Mouse (Mus musculus): ENCODE results near the gene Lrrn4cl. TPM values are rescaled to one million over a fixed set of nuclear protein-coding genes. Genes with fewer than 3 reads are reported as not detected.

Gene Lrrn4cl
- polyA plus RNA-seq, 1 experiment from 2014 or later, result 3.1 TPM

Small RNA genes lying within 50 kb of the gene (microRNA-seq; reads per million reads assigned to microRNA genes)
- not detected for gene Mir5136

Other genes starting within 250 kb of the Lrrn4cl start
- 0.06 TPM in 1 of 2 replicates, not detected in the other for gene Slc22a6, start 232.7 kb upstream of the Lrrn4cl start, polyA plus RNA-seq (2015; fragmentation: Nextera tagmentation; extraction: Ambion mirVana)
- 0.18 and 0.19 TPM in 2 replicates for gene Chrm1, start 187.0 kb upstream of the Lrrn4cl start, polyA plus RNA-seq (2015; fragmentation: Nextera tagmentation; extraction: Ambion mirVana)
- 118 and 148 TPM in 2 replicates for gene Slc3a2, start 127.4 kb upstream of the Lrrn4cl start, polyA plus RNA-seq (2015; fragmentation: Nextera tagmentation; extraction: Ambion mirVana)
- gene Wdr74, start 114.9 kb upstream of the Lrrn4cl start, polyA plus RNA-seq (2015; fragmentation: Nextera tagmentation; extraction: Ambion mirVana), result 93.8 and 96.0 TPM in 2 replicates
- 1.7 and 2.3 TPM in 2 replicates for gene 1700092M07Rik, start 110.0 kb upstream of the Lrrn4cl start, polyA plus RNA-seq (2015; fragmentation: Nextera tagmentation; extraction: Ambion mirVana)
- gene Stx5a, start 109.4 kb upstream of the Lrrn4cl start, polyA plus RNA-seq (2015; fragmentation: Nextera tagmentation; extraction: Ambion mirVana), result 185 and 189 TPM in 2 replicates
- 171 and 188 TPM in 2 replicates for gene Nxf1, start 93.7 kb upstream of the Lrrn4cl start, polyA plus RNA-seq (2015; fragmentation: Nextera tagmentation; extraction: Ambion mirVana)
- 141 and 155 TPM in 2 replicates for gene Tmem223, start 79.8 kb upstream of the Lrrn4cl start, polyA plus RNA-seq (2015; fragmentation: Nextera tagmentation; extraction: Ambion mirVana)
- 78.4 and 81.7 TPM in 2 replicates for gene Tmem179b, start 76.3 kb upstream of the Lrrn4cl start, polyA plus RNA-seq (2015; fragmentation: Nextera tagmentation; extraction: Ambion mirVana)
- 24.9 and 25.3 TPM in 2 replicates for gene Taf6l, start 64.4 kb upstream of the Lrrn4cl start, polyA plus RNA-seq (2015; fragmentation: Nextera tagmentation; extraction: Ambion mirVana)
- gene Polr2g, start 52.2 kb upstream of the Lrrn4cl start, polyA plus RNA-seq (2015; fragmentation: Nextera tagmentation; extraction: Ambion mirVana), result 149 and 152 TPM in 2 replicates
- 4.6 and 4.8 TPM in 2 replicates for gene Zbtb3, start 48.2 kb upstream of the Lrrn4cl start, polyA plus RNA-seq (2015; fragmentation: Nextera tagmentation; extraction: Ambion mirVana)
- 50.4 and 56.8 TPM in 2 replicates for gene Ttc9c, start 31.4 kb upstream of the Lrrn4cl start, polyA plus RNA-seq (2015; fragmentation: Nextera tagmentation; extraction: Ambion mirVana)
- gene Hnrnpul2, start 30.8 kb upstream of the Lrrn4cl start, polyA plus RNA-seq (2015; fragmentation: Nextera tagmentation; extraction: Ambion mirVana), result 5.4 and 5.6 TPM in 2 replicates
- not detected in 2 replicates for gene AC129217.1, start 21.0 kb upstream of the Lrrn4cl start, polyA plus RNA-seq (2015; fragmentation: Nextera tagmentation; extraction: Ambion mirVana)
- 77.4 and 93.6 TPM in 2 replicates for gene Bscl2, start 13.3 kb upstream of the Lrrn4cl start, polyA plus RNA-seq (2015; fragmentation: Nextera tagmentation; extraction: Ambion mirVana)
- gene Gng3, start 11.6 kb upstream of the Lrrn4cl start, polyA plus RNA-seq (2015; fragmentation: Nextera tagmentation; extraction: Ambion mirVana), result 2.0 and 3.0 TPM in 2 replicates
- 173 and 176 TPM in 2 replicates for gene Ubxn1, start 20.7 kb downstream of the Lrrn4cl start, polyA plus RNA-seq (2015; fragmentation: Nextera tagmentation; extraction: Ambion mirVana)
- gene Uqcc3, start 30.2 kb downstream of the Lrrn4cl start, polyA plus RNA-seq (2015; fragmentation: Nextera tagmentation; extraction: Ambion mirVana), result 65.9 and 69.1 TPM in 2 replicates
- gene Lbhd1, start 33.0 kb downstream of the Lrrn4cl start, polyA plus RNA-seq (2015; fragmentation: Nextera tagmentation; extraction: Ambion mirVana), result 69.3 and 76.7 TPM in 2 replicates
- gene Gm49403, start 33.2 kb downstream of the Lrrn4cl start, polyA plus RNA-seq (2015; fragmentation: Nextera tagmentation; extraction: Ambion mirVana), result not detected in 2 replicates
- gene 1810009A15Rik, start 38.1 kb downstream of the Lrrn4cl start, polyA plus RNA-seq (2015; fragmentation: Nextera tagmentation; extraction: Ambion mirVana), result 76.8 and 80.9 TPM in 2 replicates
- not detected in 2 replicates for gene Gm49416, start 38.2 kb downstream of the Lrrn4cl start, polyA plus RNA-seq (2015; fragmentation: Nextera tagmentation; extraction: Ambion mirVana)
- gene Ints5, start 42.2 kb downstream of the Lrrn4cl start, polyA plus RNA-seq (2015; fragmentation: Nextera tagmentation; extraction: Ambion mirVana), result 38.6 and 42.0 TPM in 2 replicates
- gene Ganab, start 47.3 kb downstream of the Lrrn4cl start, polyA plus RNA-seq (2015; fragmentation: Nextera tagmentation; extraction: Ambion mirVana), result 97.4 and 102 TPM in 2 replicates
- 47.1 and 48.6 TPM in 2 replicates for gene B3gat3, start 69.6 kb downstream of the Lrrn4cl start, polyA plus RNA-seq (2015; fragmentation: Nextera tagmentation; extraction: Ambion mirVana)
- gene Rom1, start 78.6 kb downstream of the Lrrn4cl start, polyA plus RNA-seq (2015; fragmentation: Nextera tagmentation; extraction: Ambion mirVana), result 4.0 and 4.6 TPM in 2 replicates
- 41.8 and 42.7 TPM in 2 replicates for gene Eml3, start 78.8 kb downstream of the Lrrn4cl start, polyA plus RNA-seq (2015; fragmentation: Nextera tagmentation; extraction: Ambion mirVana)
- 155 and 160 TPM in 2 replicates for gene Mta2, start 91.1 kb downstream of the Lrrn4cl start, polyA plus RNA-seq (2015; fragmentation: Nextera tagmentation; extraction: Ambion mirVana)
- 29.3 and 30.0 TPM in 2 replicates for gene Tut1, start 103.1 kb downstream of the Lrrn4cl start, polyA plus RNA-seq (2015; fragmentation: Nextera tagmentation; extraction: Ambion mirVana)
- 467 and 482 TPM in 2 replicates for gene Eef1g, start 116.3 kb downstream of the Lrrn4cl start, polyA plus RNA-seq (2015; fragmentation: Nextera tagmentation; extraction: Ambion mirVana)
- 96.4 and 104 TPM in 2 replicates for gene Ahnak, start 138.5 kb downstream of the Lrrn4cl start, polyA plus RNA-seq (2015; fragmentation: Nextera tagmentation; extraction: Ambion mirVana)
- gene Scgb1a1, start 237.2 kb downstream of the Lrrn4cl start, polyA plus RNA-seq (2015; fragmentation: Nextera tagmentation; extraction: Ambion mirVana), result 0.98 and 1.2 TPM in 2 replicates

All from limb, embryonic 15.5 days (tissue).